Mouse (Mus musculus) splenic B cell, adult 2 months (primary cell): ENCODE results near the gene Slc22a13.
A peak's percentile ranks its signal among the peaks of the same experiment; 100 is the strongest.

ENCODE experiments used
- DNase-seq: peaks from one replicate; pipeline ENCODE4 v3.0.0-alpha.2; 2011; ENCODE audit warnings: low read depth, low spot score
- H3K27me3 ChIP-seq: 2 replicates; pipeline ENCODE4 v1.6.1; 2012; ENCODE audit warnings: mild to moderate bottlenecking, low read length, moderate library complexity, mixed read lengths; ENCODE audit not compliant: control insufficient read depth, poor library complexity, insufficient read depth, severe bottlenecking
- H3K36me3 ChIP-seq: 2 replicates; pipeline ENCODE4 v1.6.1; 2012; ENCODE audit warnings: mild to moderate bottlenecking, low read length, moderate library complexity, mixed read lengths; ENCODE audit not compliant: control insufficient read depth, poor library complexity, insufficient read depth, severe bottlenecking

Gene Slc22a13

GRCm38 (mm10) chr9:119208998-119209397 lies at the start of gene Slc22a13:
Slc22a13 (minus strand) TSS chr9:119209098.
- Histone ChIP-seq H3K27me3 (no peaks in the 10 kb centered on the region), H3K36me3 (no peaks in the 10 kb centered on the region)
- DNase-seq, result no peak

DNA sequence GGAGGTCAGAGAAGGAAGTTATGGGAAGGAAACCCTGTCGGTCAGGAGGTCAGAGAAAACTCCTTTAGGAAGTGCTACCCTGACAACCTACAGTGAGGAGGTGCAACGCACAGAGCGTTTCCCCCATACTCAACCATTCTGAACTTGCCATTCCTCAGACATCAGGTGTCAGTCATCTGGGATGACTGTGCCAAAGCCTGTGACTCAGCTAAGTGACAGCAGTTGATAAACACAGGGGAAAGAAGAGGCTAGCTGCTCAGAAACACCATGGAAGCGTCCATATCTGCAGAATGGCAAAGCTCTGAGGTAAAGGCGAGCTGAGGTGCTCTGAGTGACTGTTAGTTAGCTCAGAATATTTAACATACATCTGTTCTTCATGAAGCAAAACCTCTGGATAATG lies 49.2 kb upstream of the Slc22a13 start:
- peaks cover 6% of the 10 kb centered on the region for H3K36me3 ChIP-seq
- no peaks in the 10 kb centered on the region for H3K27me3 ChIP-seq
- no peak for DNase-seq

- Histone ChIP-seq H3K36me3 (peaks cover 6% of the 10 kb centered on the region), H3K27me3 (no peaks in the 10 kb centered on the region)
- no peak for DNase-seq
Observed at GRCm38 (mm10) chr9:119256161-119256560, 47.3 kb upstream of the Slc22a13 start.

GRCm38 (mm10) chr9:119255096-119255495 lies 46.2 kb upstream of the Slc22a13 start:
- Histone ChIP-seq H3K36me3 (peaks cover 4% of the 10 kb centered on the region), H3K27me3 (no peaks in the 10 kb centered on the region)
- DNase-seq, result no peak

- Histone ChIP-seq H3K27me3 (no peaks in the 10 kb centered on the region), H3K36me3 (peaks cover 7% of the 10 kb centered on the region; the same call in 1 of the 2 replicates)
- no peak for DNase-seq
Observed at GRCm38 (mm10) chr9:119254187-119254586, 45.3 kb upstream of the Slc22a13 start.

GRCm38 (mm10) chr9:119247996-119248395 lies 39.1 kb upstream of the Slc22a13 start:
- H3K36me3 ChIP-seq, result peaks cover 3% of the 10 kb centered on the region; the same call in 1 of the 2 replicates
- DNase-seq, result no peak
- no peaks in the 10 kb centered on the region for H3K27me3 ChIP-seq

DNA sequence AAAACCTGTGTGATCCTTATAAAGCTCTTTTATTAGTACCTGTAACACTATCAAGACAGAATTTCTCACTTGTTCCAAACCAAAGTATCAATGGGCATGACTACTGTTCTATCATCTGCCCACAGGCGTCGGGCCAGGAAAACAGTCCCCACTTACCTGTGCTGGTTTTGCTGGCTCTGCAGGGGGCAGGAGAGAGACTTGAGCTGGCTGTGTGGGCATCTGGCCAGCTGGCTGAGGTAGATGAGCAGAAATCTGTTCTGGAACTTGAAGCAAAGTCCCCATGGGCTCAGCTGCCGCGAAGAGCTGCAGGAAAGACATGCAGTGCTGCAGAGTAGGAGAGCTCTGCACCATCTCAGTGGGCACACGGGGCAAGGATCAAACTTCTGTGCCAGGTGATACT lies 37.9 kb upstream of the Slc22a13 start:
- no peak for DNase-seq
- H3K27me3 ChIP-seq, result no peaks in the 10 kb centered on the region
- H3K36me3 ChIP-seq, result peaks cover 3% of the 10 kb centered on the region; the same call in 1 of the 2 replicates

DNA sequence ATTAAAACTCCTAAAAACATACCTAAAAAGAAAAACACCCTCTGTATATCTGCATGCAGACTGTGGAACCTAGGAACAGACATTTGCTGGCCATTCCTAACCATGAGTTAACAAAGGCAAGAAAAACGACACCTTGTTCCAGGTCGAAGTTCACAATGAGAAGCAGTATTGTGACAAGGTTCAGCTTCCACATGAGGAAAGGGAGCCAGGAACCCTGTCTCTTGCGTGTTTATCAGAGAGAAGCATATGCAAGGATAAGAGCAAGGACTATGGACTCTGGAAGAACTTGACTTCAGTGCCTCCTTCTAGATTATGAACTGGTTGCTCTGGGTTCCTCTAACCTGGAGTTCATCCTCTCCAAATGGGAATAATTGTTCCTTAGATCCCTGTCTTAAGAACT lies 35.1 kb upstream of the Slc22a13 start:
- no peak for DNase-seq
- Histone ChIP-seq H3K27me3 (no peaks in the 10 kb centered on the region), H3K36me3 (peaks cover 1% of the 10 kb centered on the region; the same call in 1 of the 2 replicates)

DNA sequence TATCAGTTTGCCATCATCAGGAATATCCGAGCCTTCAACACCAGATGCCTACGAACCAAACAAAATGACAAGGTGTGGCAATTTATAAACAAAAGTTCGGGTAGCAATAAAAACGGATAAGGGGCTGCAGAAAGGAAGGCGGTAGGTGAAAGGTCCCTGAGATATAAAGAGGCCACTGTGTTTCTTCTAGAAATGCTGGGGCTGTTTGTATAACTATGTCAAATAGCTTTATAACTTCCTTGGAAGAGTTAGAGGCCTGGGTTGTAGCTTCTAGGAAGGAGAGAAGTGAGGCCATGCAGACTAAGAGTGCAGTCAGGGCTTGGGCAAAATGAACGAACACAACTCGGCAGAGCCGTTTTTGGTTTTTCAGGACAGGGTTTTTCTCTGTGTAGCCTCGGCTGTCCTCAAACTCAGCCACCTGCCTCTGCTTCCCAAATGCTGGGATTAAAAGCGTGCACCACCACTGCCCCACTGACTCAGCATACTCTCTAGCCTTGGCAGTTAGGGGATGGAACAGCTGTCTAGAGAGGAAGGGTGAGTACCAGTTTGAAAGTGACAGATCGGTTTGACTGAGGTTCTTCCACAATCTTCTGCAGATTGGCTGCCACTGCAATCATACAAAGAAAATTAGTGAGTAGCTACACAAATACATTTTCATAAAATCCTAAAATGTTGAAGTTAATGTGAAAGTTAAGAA lies 32.4 kb upstream of the Slc22a13 start:
- H3K36me3 ChIP-seq, result peaks cover 1% of the 10 kb centered on the region; the same call in 1 of the 2 replicates
- H3K27me3 ChIP-seq, result no peaks in the 10 kb centered on the region
- DNase-seq, result no peak

- Histone ChIP-seq H3K27me3 (no peaks in the 10 kb centered on the region), H3K36me3 (peaks cover 1% of the 10 kb centered on the region; the same call in 1 of the 2 replicates)
- DNase-seq, result no peak
Observed at GRCm38 (mm10) chr9:119240286-119240997, 31.5 kb upstream of the Slc22a13 start.

GRCm38 (mm10) chr9:119239274-119239673 lies 30.4 kb upstream of the Slc22a13 start:
- peaks cover 1% of the 10 kb centered on the region; the same call in 1 of the 2 replicates for H3K36me3 ChIP-seq
- no peak for DNase-seq

GRCm38 (mm10) chr9:119238796-119239195 lies 29.9 kb upstream of the Slc22a13 start:
- Histone ChIP-seq H3K36me3 (peaks cover 1% of the 10 kb centered on the region; the same call in 1 of the 2 replicates), H3K27me3 (no peaks in the 10 kb centered on the region)
- DNase-seq, result no peak

More at GRCm38 (mm10) chr9:119239274-119239673, 30.4 kb upstream of the Slc22a13 start:
- H3K27me3 ChIP-seq, result no peaks in the 10 kb centered on the region

DNA sequence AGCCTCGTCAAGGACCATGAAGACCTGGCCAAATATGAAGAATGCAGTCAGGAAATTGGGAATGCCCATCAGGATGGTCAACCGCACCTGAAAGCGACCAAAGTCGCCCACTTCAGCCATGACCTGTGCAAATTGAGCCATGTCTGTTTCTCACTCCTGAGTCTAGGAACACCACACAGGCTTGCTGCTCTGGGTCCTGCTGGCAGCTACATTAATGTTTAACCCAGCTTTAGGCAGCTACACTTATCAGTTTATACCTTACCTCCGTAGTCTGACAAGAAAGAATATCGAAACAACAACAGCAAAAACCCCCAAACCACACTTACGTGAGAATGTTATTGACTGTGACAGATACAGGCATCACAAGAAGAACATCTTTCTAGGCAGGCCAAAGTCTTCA lies 22.7 kb upstream of the Slc22a13 start:
- H3K36me3 ChIP-seq, result no peaks in the 10 kb centered on the region
- H3K27me3 ChIP-seq, result no peaks in the 10 kb centered on the region
- DNase-seq, result no peak

DNA sequence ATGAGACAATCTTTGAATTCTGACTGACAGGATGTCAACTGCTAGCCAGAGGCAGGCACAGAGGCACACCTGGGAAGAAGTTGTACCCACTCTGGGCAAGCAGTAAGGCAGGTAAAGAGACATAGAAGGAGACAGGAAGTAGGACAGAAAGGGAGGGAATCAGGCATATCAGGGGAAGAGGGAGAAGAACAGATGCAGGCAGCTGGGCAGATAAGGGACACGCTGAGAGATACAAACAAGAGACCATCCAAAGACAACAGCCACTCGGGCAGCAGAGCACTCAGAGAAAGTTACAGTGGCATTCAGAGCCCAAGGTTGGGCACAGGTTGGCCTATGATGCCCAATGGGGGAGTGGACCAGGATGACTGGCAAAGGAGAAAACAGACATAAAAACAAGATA lies 21.9 kb upstream of the Slc22a13 start:
- no peaks in the 10 kb centered on the region for H3K27me3 ChIP-seq
- no peaks in the 10 kb centered on the region for H3K36me3 ChIP-seq
- DNase-seq, result no peak

GRCm38 (mm10) chr9:119220249-119220648 lies 11.4 kb upstream of the Slc22a13 start:
- H3K36me3 ChIP-seq, result no peaks in the 10 kb centered on the region
- no peaks in the 10 kb centered on the region for H3K27me3 ChIP-seq
- peak; percentile 3 for DNase-seq
